Mouse (Mus musculus) kidney, adult 2 months (tissue): ENCODE data around the gene Svs4.
"Not testable (repeated sequence)": the region's sequence is repeated elsewhere in the genome, so short reads cannot be mapped to it uniquely, and the experiment has no call there.

Experiments
- CTCF ChIP-seq: fragments of 200-500 bp; conservative IDR thresholded peaks from 2 replicates; pipeline ENCODE4 v1.5.1; 2011; ENCODE audit warnings: low read depth, mild to moderate bottlenecking, control low read depth, low read length, moderate library complexity, mixed read lengths; ENCODE audit not compliant: insufficient read depth, insufficient read length
- POLR2A ChIP-seq: fragments of 200-500 bp; IDR thresholded peaks from one replicate; pipeline ENCODE4 v1.6.1; 2011; ENCODE audit warnings: low read depth, low read length, control low read depth

DNA sequence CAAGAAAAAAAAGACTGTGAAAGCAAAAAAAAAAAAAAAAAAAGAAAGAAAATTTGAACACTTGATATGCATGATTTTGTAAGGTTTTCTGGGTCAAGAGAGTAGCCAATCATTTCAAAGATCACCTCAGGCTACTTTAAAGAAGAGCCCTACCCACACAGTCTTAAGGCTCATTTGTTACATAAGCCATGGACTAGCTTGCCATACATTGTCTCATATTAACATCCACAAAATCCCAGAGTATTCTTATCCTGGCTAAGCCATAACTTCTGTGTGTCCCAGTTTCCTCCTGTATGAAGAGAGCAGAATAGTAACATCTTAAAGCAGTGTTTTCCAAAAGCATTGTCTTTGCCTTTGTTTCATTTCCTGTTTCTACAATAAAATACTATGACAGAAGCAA, 37.2 kb upstream of the Svs4 start:
- TF ChIP-seq CTCF, POLR2A: not testable (repeated sequence)
